Mouse (Mus musculus): ENCODE measurements around the gene Gm28308.

DNA sequence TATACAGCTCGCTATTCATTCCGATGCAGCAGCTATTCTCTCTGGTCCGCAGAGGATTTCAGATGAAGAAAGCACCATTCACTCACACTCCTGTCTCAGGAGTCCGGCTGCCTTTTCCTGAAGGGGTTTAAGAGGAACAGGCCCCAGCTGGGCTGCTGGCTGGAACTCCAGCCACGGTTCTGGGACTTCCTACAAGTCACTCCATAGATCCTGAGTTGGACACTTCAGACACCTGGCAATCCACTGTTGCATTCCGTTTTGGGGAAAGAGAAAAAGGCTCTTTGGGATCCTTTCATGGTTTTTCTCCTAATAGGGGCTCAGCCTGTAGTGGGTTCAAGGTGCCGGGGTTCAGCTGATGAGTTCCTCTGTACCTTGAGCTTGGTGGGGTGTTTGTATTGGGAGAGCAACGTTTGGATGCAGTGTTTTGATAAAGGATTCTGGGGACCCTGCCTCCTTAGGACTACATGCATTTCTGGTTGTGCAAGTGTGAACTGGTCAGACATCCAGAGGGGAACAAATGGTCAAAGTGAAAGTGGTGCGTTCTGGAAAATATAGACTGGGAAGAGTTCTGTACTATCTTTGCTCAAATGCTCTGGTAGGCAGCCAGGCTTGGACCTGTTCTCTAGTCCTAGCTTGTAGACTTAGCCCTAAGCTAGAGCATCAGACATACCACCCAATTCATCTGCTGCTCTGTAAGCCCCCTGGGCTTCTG, 48.8 kb upstream of the Gm28308 start:
- TF ChIP-seq CTCF (IDR thresholded peaks at IDR 0.05; ENCODE audit: low read depth) (no peak), EP300 (IDR thresholded peaks at IDR 0.05; ENCODE audit: low read depth) (no peak)

Data from liver, embryonic 14.5 days (tissue).